Mouse (Mus musculus): ENCODE measurements around the gene Lrrn3. TPM values are rescaled to one million over a fixed set of nuclear protein-coding genes. Genes with fewer than 3 reads are reported as not detected.

Gene Lrrn3
- total RNA-seq, 4 experiments from 2014 or later: 0.22 to 0.29 (median 0.27) TPM

DNA sequence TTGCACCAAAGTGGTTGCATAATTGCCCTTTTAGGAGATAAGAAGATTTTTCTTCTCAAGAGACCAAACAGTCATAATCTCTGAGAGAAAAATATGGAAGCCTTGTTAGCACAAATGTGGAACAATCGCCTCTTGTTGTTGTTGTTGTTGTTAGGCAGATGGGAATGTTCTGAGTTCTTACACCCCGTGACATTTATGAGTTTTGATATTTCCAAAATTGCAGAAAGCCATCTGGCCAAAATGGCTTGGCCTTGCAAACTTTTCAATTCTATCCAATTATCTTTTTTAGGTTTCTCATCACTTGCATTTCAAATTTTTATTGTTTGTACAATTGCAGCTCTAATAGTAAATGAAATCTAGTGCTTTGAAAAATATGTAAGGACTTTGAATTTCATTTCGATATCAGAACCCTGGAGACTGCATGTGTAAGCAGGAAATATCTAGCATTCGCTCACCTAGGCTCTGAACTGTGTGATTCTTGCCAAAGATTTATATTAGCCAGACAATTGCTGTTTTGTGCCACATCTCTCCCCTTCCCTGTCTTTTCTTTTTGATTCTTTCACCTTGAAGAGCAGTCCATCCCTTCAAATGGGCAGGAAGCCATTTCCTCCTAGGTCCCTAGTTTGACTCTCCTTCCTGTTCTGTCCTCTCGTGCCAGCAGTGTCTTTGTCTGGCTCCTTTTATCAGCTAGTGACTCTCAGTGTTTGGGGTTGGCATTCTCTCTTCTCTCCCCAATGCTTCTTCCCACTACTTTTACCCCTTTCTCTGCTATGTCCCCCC is 49.8 kb downstream of the Lrrn3 start:
- no peak for DNase-seq (ENCODE audit: low spot score in 2 of 2)

DNA sequence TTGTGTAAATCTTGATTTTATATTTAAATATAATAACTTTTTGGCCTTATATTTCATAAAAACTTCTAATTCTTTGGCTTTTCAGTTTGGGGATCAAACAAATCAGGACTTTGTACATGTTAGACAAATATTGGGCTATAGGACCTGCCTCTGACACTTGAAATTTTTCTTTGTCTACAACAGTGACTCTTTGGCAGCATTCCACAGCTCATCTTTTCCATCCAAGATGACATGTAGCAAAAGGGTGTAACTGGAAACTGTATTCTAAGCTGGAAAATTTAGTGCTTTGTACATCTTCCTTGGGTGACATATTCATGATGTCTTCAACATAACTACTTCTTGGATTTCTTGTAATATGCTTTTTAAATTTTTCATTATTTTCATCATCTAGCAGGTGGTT is 57.4 kb downstream of the Lrrn3 start:
- DNase-seq (ENCODE audit: low spot score in 2 of 2): no peak

DNA sequence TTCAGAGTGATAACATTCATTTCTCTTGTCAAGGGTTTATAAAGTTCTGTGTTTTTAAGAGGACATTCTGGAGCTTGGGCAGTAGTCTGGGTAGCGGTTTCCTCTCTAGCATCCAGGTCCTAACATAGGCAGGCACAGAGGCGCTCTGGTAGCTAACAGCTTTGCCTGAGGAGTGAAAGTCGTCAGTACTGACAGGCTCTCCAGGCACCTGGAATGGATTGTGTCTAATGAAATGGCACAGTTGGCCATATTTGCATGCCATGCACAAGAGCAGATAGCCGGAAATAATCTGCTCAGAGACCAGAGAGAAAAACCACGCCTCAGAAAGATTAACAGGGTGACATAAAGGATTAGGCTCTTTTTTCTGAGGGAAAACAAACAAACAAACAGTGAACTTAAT is 58.8 kb downstream of the Lrrn3 start:
- no peak for DNase-seq (ENCODE audit: low spot score in 2 of 2)

DNA sequence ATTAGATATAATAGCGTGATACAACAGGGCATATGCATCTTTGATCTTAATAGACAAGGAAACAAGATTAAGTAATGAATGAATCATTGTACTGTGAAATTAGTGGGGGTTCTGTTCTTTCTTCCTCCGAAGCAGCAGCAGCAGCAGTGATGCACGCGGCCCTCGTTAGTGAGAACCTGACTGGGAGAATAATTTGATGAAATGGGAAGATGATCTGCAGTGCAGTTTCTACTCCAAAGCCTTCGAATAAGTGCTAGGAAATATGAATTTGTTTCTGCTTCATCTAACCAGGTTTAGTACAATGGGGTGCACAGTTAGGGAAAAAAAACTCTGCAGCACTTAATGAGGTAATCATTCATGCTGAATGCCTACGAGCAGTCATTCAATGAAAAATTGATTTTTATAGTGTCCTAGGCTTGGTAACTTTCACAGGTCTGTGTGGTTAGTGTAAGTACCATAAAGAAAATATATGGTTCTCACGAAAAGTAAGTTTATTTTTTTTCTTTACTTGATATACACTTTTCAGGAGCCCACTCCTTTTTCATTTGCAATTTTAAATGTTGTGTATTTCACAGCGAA is 61.0 kb downstream of the Lrrn3 start:
- DNase-seq (ENCODE audit: low spot score in 2 of 2): no peak

DNA sequence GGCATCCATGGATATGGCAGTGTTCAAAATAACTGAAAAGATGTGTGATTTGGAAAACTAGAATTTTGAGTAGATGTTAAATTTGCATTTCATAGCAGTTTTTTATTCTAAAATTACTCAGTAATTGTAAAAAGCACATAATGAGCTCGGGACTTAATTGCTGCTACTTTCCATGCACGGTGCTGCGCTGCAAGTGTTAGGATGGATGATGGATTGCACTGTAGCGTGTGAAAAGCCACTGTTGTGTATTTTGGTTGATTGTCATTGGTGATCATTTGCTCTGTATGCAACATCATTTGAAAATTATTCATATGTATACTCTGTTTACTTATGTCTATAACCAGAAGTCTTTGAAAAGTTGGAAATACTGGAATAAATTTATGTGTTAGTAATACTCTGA is 68.3 kb downstream of the Lrrn3 start:
- no peak for DNase-seq (ENCODE audit: low spot score in 2 of 2)

DNA sequence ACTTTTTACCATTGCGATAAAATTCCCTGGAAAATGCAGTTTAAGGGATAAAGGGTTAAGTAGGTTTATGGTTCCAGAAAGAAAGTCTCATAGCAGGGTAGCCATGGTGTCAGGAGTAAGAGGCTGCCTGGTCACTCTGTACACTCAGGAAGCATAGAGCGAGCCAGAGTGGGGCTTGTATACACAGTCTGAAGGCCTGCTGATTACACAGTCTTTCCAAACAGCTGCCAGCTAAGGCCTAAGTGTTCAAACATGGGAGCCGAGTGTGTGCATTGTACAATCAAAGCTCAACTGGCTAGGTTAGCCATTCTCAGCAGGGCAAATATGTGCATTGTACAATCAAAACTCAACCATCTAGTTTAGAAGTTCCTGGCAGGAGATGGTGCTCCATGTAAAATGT is 69.1 kb downstream of the Lrrn3 start:
- DNase-seq (ENCODE audit: low spot score in 2 of 2): no peak

DNA sequence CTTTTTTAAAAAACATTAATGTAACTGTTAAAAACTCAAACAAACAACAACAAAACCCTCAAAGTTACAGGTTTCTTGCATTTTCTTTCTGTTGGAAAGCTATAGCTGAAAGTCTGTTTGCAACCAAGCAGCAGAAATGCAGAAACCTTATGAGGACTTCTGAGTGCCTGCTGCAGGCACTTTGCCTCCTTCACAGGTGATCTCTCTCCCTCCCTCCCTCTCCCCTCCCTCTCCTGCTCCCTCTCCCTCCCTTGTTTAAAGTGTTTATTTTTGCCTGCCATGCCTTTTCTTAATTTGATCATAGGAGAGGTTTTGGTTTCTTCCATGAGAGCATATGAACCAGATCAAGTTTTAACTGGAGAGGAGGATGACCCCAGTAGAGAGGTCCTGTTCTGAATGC is 69.6 kb downstream of the Lrrn3 start:
- DNase-seq (ENCODE audit: low spot score in 2 of 2): no peak

DNA sequence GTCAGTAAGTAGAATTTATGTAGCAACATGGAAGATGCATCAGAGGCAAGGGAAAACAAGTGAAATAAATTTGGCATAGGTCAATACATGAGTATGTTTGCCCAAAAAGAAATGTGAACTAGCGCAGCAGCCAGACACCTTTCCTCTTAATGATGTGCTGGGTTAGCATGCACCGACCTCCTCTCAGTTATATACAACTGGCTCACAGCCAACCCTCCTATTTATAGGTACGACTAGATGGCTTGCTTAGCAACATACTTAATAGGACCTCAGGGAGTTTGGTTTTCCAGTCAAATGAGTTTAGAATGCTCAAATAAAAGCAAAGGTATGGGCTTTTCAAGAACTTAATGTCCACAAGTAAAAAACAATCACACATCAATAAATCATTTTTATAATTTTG is 76.8 kb downstream of the Lrrn3 start:
- peak in 1 of 2 experiments; percentile 3 for DNase-seq (ENCODE audit: low spot score in 2 of 2)

DNA sequence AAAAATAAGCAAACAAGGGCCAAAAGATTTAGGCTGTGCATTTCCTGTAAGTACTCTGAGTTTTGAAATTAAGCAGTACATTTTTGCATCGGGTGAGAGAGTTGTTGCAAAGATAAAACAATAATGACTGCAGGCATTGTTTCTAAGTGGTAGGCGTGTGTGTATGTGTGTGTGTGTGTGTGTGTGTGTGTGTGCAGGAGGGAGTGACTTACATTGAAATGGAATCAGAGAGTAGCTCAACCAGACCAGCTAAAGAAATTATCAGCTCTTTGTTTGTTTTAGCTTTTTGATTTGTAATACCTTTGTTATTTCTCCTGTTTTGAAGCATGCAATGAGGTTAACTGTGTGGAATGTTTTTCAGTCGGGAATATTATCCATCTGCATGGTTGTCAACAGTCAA is 84.3 kb downstream of the Lrrn3 start:
- no peak for DNase-seq (ENCODE audit: low spot score in 2 of 2)

All from gastrocnemius, adult 8-10 months (tissue).